Mouse (Mus musculus): ENCODE measurements around the gene Pde6h.

Pde6h gene

GRCm38 (mm10) chr6:136983201-136983600 is 59.6 kb downstream of the Pde6h start:
- DNase-seq (ENCODE audit: low spot score): no peak

GRCm38 (mm10) chr6:136986019-136986418 is 62.4 kb downstream of the Pde6h start:
- no peak for DNase-seq (ENCODE audit: low spot score)

GRCm38 (mm10) chr6:136986718-136987117 is 63.1 kb downstream of the Pde6h start:
- DNase-seq (ENCODE audit: low spot score): no peak

- DNase-seq (ENCODE audit: low spot score): no peak
Measured at GRCm38 (mm10) chr6:136988536-136989060, 65.0 kb downstream of the Pde6h start.

- DNase-seq (ENCODE audit: low spot score): peak; percentile 73
Measured at GRCm38 (mm10) chr6:136989824-136990497, 66.3 kb downstream of the Pde6h start.

DNA sequence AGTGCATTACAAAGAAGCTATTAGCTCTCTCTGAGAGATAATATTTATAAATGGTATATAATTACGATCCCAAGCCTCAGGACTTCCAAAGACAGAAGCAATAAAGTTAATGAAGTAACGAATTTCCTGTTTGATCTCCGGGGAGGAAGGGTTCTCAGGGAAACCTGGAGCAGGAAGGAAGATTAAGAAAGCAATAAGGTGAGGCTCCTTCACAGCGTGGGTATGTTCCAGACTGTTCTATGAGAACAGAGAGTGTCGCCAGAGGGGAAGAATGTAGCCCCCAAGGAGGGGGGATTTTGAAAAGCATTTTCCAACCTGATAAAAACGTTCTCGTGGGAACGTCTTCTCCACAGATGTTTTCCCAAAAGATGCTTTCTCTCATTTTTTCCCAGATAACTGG is 66.9 kb downstream of the Pde6h start:
- DNase-seq (ENCODE audit: low spot score): no peak

- DNase-seq (ENCODE audit: low spot score): no peak
Measured at GRCm38 (mm10) chr6:136993574-136993973, 69.9 kb downstream of the Pde6h start.

DNA sequence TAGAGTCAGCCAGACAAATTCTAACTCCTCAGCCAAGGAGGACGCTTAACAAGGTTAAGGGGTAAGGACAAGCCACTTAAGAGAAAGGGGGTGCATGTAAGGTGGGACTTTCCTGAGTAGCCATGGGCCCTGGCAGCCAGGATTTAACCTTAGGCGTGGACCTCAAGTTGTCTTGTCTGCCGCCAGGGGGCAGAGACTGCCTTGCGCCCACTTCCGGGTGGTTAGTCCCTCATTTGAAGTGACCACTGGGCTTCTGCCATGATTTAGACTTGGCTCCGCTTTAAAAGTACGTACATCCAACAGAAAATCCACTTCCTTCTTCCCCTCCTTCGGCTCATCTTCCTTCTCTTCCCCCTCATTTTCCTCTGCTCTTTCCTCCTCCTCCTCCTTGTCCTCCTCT is 71.9 kb downstream of the Pde6h start:
- DNase-seq (ENCODE audit: low spot score): peak; percentile 66

DNA sequence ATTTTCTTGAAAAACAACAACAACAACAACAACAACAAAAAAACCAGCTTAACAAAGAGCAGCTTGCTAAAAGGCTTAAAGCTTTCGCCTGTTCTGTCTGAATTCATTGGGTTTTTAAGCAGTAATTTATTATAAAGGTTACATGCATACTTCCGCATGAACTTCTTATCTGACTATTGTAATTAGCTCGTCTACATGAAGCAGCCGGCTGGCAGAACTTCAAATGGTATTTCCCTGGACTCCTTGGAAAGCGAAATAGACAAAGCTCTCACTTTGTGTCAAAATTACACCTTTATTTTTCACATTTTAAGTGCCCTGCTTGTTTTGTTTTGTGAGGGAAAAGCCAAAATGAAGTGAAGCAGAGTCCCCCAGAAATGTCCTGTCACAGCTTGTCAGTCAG is 72.7 kb downstream of the Pde6h start:
- no peak for DNase-seq (ENCODE audit: low spot score)

GRCm38 (mm10) chr6:136998181-136998580 is 74.5 kb downstream of the Pde6h start:
- DNase-seq (ENCODE audit: low spot score): no peak

- no peak for DNase-seq (ENCODE audit: low spot score)
Measured at GRCm38 (mm10) chr6:136999009-136999408, 75.4 kb downstream of the Pde6h start.

- DNase-seq (ENCODE audit: low spot score): peak; percentile 75
Measured at GRCm38 (mm10) chr6:136999707-137000446, 76.2 kb downstream of the Pde6h start.

DNA sequence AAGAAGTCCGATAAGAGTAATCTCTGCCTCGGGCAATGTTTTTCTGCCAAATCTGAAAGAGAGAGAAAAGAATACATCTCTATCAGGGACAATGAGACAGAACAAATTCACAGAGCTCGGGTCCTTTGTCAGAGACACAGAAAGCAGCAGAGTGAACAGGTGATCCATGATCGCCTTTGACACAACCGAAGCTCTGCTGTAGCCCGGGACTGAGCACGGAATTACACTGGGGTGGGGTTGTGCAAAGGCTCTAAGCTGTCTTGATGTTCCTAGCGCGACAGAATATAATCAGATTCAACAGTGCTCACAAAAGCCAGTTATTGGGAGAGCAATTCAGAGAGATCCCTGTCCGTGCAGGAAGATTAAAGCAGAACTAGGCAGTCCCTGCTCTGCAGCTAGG is 77.1 kb downstream of the Pde6h start:
- no peak for DNase-seq (ENCODE audit: low spot score)

- no peak for DNase-seq (ENCODE audit: low spot score)
Measured at GRCm38 (mm10) chr6:137001267-137002168, 77.9 kb downstream of the Pde6h start.

- no peak for DNase-seq (ENCODE audit: low spot score)
Measured at GRCm38 (mm10) chr6:137002169-137002514, 78.5 kb downstream of the Pde6h start.

DNA sequence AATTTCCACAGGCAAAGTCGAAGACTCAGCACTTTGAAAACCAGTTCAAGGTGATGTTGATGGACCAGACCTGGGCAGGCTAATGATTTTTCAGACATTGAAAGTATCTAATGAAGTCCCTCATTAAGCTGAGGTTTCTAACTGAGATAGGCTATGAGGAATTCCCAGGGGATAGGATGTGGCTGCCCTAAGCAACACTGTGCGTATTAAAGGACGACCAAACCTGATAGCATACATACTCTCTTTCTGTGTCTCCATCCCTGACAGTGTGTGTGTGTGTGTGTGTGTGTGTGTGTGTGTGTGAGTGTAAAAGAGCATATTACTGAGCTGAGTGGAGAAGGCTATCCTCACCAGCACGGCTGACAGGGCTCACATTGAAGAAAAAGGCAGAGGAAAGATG is 80.7 kb downstream of the Pde6h start:
- DNase-seq (ENCODE audit: low spot score): no peak

- no peak for DNase-seq (ENCODE audit: low spot score)
Measured at GRCm38 (mm10) chr6:137011187-137011586, 87.6 kb downstream of the Pde6h start.

DNA sequence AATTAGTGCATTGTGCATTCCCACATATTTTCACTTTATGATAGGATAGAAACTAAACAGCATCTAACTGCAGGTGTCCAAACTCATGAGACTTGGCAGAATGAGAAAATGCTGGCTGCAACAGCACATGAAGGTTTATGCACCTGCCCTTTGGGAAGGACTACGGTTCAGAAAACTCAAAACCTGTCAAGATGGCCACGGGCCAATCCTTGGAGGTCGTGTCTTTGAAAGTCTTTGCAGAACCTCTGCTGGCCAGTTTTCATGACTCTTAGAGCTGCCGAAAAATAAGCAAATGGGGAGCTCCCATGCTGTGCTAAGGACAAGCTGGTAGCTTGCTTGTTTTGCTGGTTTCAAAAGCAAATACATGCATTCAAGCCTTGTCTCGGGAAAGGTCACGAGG is 90.7 kb downstream of the Pde6h start:
- no peak for DNase-seq (ENCODE audit: low spot score)

- no peak for DNase-seq (ENCODE audit: low spot score)
Measured at GRCm38 (mm10) chr6:137017216-137017973, 93.8 kb downstream of the Pde6h start.
